Mouse (Mus musculus) ES-E14 (cell line): Measurements from ENCODE around the gene Alms1.

Experiments
- HCFC1 ChIP-seq: IDR thresholded peaks from 2 replicates; pipeline ENCODE4 v1.6.1; 2012; ENCODE audit warnings: low read length, inconsistent platforms, borderline replicate concordance; ENCODE audit not compliant: insufficient read depth
- ZNF384 ChIP-seq: IDR thresholded peaks from 2 replicates; pipeline ENCODE4 v1.6.1; 2012; ENCODE audit warnings: low read depth, low read length, inconsistent platforms

DNA sequence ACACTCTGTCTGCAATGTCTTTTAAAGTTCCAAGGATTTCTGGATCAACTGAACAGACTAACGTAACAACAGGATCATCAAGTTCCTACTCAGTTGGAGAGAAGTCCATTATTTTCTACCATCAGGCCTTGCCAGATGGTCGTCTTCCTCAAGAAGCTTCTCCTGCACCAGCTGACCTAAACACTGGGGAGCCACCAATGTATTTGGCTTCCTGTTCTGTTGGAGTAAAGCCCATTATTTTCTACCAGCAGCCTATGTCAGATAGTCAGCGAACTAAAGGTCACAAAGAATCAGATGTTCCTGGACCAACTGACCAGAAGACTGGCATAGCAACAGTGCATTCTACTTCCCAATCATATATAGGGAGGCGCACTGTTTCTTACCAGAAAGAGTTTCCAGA is 33.5 kb downstream of the Alms1 start:
- TF ChIP-seq HCFC1 (no peak), ZNF384 (no peak)
